Mouse (Mus musculus) heart, postnatal 0 days (tissue): ENCODE measurements at regions not wholly inside any gene's neighbourhood (a gene's known extent, or its start where the extent isn't known, plus 50 kb on each side); places are given as distances from the start of the nearest gene placed in this dataset.
"Not testable (repeated sequence)": the region's sequence is repeated elsewhere in the genome, so short reads cannot be mapped to it uniquely, and the experiment has no call there.

Source experiments
- ATAC-seq: fragments of 200-750 bp; cut with Nextera tagmentation; 2 replicates; pipeline ENCODE4 v1.8.0; 2017; ENCODE audit warnings: low read depth, moderate number of reproducible peaks, moderate library complexity; ENCODE audit not compliant: insufficient read depth
- DNase-seq: peaks from one replicate; pipeline ENCODE4 v3.0.0-alpha.2; 2016; ENCODE audit warnings: low spot score
- H3K27ac ChIP-seq: fragments of 300-500 bp; sonication (generic); 2 replicates; pipeline ENCODE4 v1.5.1; 2014; ENCODE audit warnings: low read depth, mild to moderate bottlenecking
- H3K27me3 ChIP-seq: fragments of 300-500 bp; sonication (generic); 2 replicates; pipeline ENCODE4 v1.6.1; 2014; ENCODE audit warnings: low read length, mixed read lengths; ENCODE audit not compliant: control insufficient read depth, insufficient read depth
- H3K36me3 ChIP-seq: fragments of 300-500 bp; sonication (generic); replicated peaks from 2 replicates; pipeline ENCODE4 v1.6.1; 2014; ENCODE audit warnings: low read length, mixed read lengths; ENCODE audit not compliant: control insufficient read depth, insufficient read depth
- H3K4me1 ChIP-seq: fragments of 300-500 bp; sonication (generic); 2 replicates; pipeline ENCODE4 v1.6.1; 2014; ENCODE audit warnings: antibody characterized with exemption; ENCODE audit not compliant: control insufficient read depth, insufficient read depth
- H3K4me2 ChIP-seq: fragments of 300-500 bp; sonication (generic); 2 replicates; pipeline ENCODE4 v1.6.1; 2014; ENCODE audit warnings: low read depth, mild to moderate bottlenecking, low read length, moderate library complexity
- H3K4me3 ChIP-seq: fragments of 300-500 bp; sonication (generic); 2 replicates; pipeline ENCODE4 v1.5.1; 2014; ENCODE audit warnings: low read depth, low read length
- H3K9ac ChIP-seq: fragments of 300-500 bp; sonication (generic); replicated peaks from 2 replicates; pipeline ENCODE4 v1.6.1; 2014; ENCODE audit warnings: low read depth, low read length, mixed read lengths
- H3K9me3 ChIP-seq: fragments of 300-500 bp; sonication (generic); replicated peaks from 2 replicates; pipeline ENCODE4 v1.6.1; 2016; ENCODE audit warnings: low read length; ENCODE audit not compliant: control insufficient read depth
- CTCF ChIP-seq: IDR thresholded peaks from 2 replicates; pipeline ENCODE4 v1.5.1; 2016; ENCODE audit warnings: antibody characterized with exemption, control low read depth, low read depth
- EP300 ChIP-seq: IDR thresholded peaks from 2 replicates; pipeline ENCODE4 v1.6.1; 2016; ENCODE audit warnings: antibody characterized with exemption, low read depth
- WGBS: fragments of 180-500 bp; shearing (Covaris S2); extraction: QIAGEN DNeasy Blood & Tissue Kit; methylation state at CpG from one replicate; pipeline ENCODE4 v1.1.7; 2014; 5-methylcytosine and 5-hydroxymethylcytosine counted together

GRCm38 (mm10) chr6:31136895-31137294, 178.0 kb upstream of the Klf14 start:
- Histone ChIP-seq H3K4me3 (no peak overlapping the region), H3K27ac (no peak overlapping the region), H3K9ac (no peak overlapping the region), H3K9me3 (no peaks in the 10 kb centered on the region), H3K4me2 (no peak overlapping the region), H3K27me3 (no peaks in the 10 kb centered on the region), H3K4me1 (no peaks in the 10 kb centered on the region), H3K36me3 (no peaks in the 10 kb centered on the region)
- WGBS, result 59% methylated on average over 4 of the region's 4 CpGs
- TF ChIP-seq CTCF (peak; percentile 66), EP300 (no peak)
- peak; percentile 40; the same call in 1 of the 2 replicates for ATAC-seq
- DNase-seq, result peak; percentile 52

- no peak overlapping the region for H3K9ac ChIP-seq
- no peak overlapping the region for H3K4me2 ChIP-seq
- no peaks in the 10 kb centered on the region for H3K4me1 ChIP-seq
- ATAC-seq (no peak), DNase-seq (no peak)
- no peaks in the 10 kb centered on the region for H3K9me3 ChIP-seq
- no peaks in the 10 kb centered on the region for H3K36me3 ChIP-seq
- H3K27me3 ChIP-seq, result no peaks in the 10 kb centered on the region
- H3K27ac ChIP-seq, result no peak overlapping the region
- no peak overlapping the region for H3K4me3 ChIP-seq
- TF ChIP-seq CTCF (no peak), EP300 (no peak)
- 62% methylated on average over 8 of the region's 8 CpGs for WGBS
These were observed 178.5 kb upstream of the Klf14 start for GRCm38 (mm10) chr6:31137351-31137750.

- no peaks in the 10 kb centered on the region for H3K4me1 ChIP-seq
- no peak overlapping the region for H3K4me2 ChIP-seq
- no peaks in the 10 kb centered on the region for H3K36me3 ChIP-seq
- 85% methylated on average over 9 of the region's 9 CpGs for WGBS
- no peaks in the 10 kb centered on the region for H3K9me3 ChIP-seq
- no peaks in the 10 kb centered on the region for H3K27me3 ChIP-seq
- ATAC-seq (no peak), DNase-seq (no peak)
- no peak overlapping the region for H3K4me3 ChIP-seq
- H3K27ac ChIP-seq, result no peak overlapping the region
- H3K9ac ChIP-seq, result no peak overlapping the region
- TF ChIP-seq EP300 (no peak), CTCF (no peak)
These were observed 181.1 kb upstream of the Klf14 start for GRCm38 (mm10) chr6:31140000-31140399.

- WGBS, result 81% methylated on average over 5 of the region's 5 CpGs
- Histone ChIP-seq H3K9ac (no peak overlapping the region), H3K36me3 (no peaks in the 10 kb centered on the region), H3K9me3 (no peaks in the 10 kb centered on the region), H3K27ac (no peak overlapping the region), H3K27me3 (no peaks in the 10 kb centered on the region), H3K4me1 (no peaks in the 10 kb centered on the region), H3K4me2 (no peak overlapping the region), H3K4me3 (no peak overlapping the region)
- DNase-seq (no peak), ATAC-seq (no peak)
- TF ChIP-seq EP300 (no peak), CTCF (no peak)
These were observed 181.7 kb upstream of the Klf14 start for GRCm38 (mm10) chr6:31140593-31140992.

- no peaks in the 10 kb centered on the region for H3K9me3 ChIP-seq
- no peaks in the 10 kb centered on the region for H3K4me1 ChIP-seq
- H3K27me3 ChIP-seq, result no peaks in the 10 kb centered on the region
- DNase-seq (peak; percentile 58), ATAC-seq (peak; percentile 59)
- H3K9ac ChIP-seq, result no peak overlapping the region
- H3K4me3 ChIP-seq, result no peak overlapping the region
- no peak overlapping the region for H3K4me2 ChIP-seq
- no peak overlapping the region for H3K27ac ChIP-seq
- H3K36me3 ChIP-seq, result no peaks in the 10 kb centered on the region
- 36% methylated on average over 6 of the region's 6 CpGs for WGBS
- TF ChIP-seq EP300 (no peak), CTCF (no peak)
These were observed 182.6 kb upstream of the Klf14 start for GRCm38 (mm10) chr6:31141486-31141885.

GRCm38 (mm10) chr6:31142479-31143007, 183.7 kb upstream of the Klf14 start:
- not testable (repeated sequence) for H3K9ac ChIP-seq, H3K36me3 ChIP-seq, ATAC-seq, H3K9me3 ChIP-seq, H3K27ac ChIP-seq, H3K4me2 ChIP-seq, H3K4me3 ChIP-seq, H3K27me3 ChIP-seq, H3K4me1 ChIP-seq, DNase-seq
- 95% methylated on average over 15 of the region's 15 CpGs for WGBS
